8 mouse cellular contexts compared by ENCODE assay signal in genomic region chr5:123133083-123133783, GRCm38 (mm10). TPM values are rescaled to one million over a fixed set of nuclear protein-coding genes. Genes with fewer than 3 reads are reported as not detected.
A peak's percentile ranks its signal among the peaks of the same experiment; 100 is the strongest.
DNase-seq lines count a peak whose midpoint lies in the region; ATAC-seq and TF ChIP-seq lines count a peak whose summit lies in the region.

No protein-coding gene starts in this region.

- peak overlapping the region; percentile 100; the same call in 1 of the 2 replicates for H3K27ac ChIP-seq in intestine, embryonic 14.5 days (ENCODE audit: low read depth)
- H3K27ac ChIP-seq in limb, embryonic 10.5 days: no peak overlapping the region
- peak overlapping the region; percentile 80 for H3K27ac ChIP-seq in midbrain, embryonic 12.5 days (replicated peaks)
- peak overlapping the region; percentile 26; the same call in 1 of the 2 replicates for H3K27ac ChIP-seq in small intestine, adult 2 months (ENCODE audit: insufficient read depth, low read depth, low read length)

- 20% methylated on average over 18 of the region's 18 CpGs for WGBS in intestine, embryonic 14.5 days
- 21% methylated on average over 18 of the region's 18 CpGs for WGBS in limb, embryonic 10.5 days
- WGBS in midbrain, embryonic 12.5 days: 16% methylated on average over 18 of the region's 18 CpGs
- 25% methylated on average over 18 of the region's 18 CpGs for WGBS in small intestine, adult 2 months

- peak; percentile 80 for DNase-seq in adrenal gland, adult 8-10 months
- peak; percentile 85 for DNase-seq in embryo, embryonic 11 days
- DNase-seq in gastrocnemius, postnatal 25 days: peak; percentile 82
- DNase-seq in intestine, embryonic 14.5 days (ENCODE audit: low spot score): peak; percentile 99
- DNase-seq in limb, embryonic 10.5 days (ENCODE audit: low spot score): peak; percentile 91

- peaks cover 4% of the 10 kb centered on the region for H3K36me3 ChIP-seq in intestine, embryonic 14.5 days (ENCODE audit: control insufficient read depth, insufficient read depth, low read length)
- peaks cover 51% of the 10 kb centered on the region for H3K36me3 ChIP-seq in limb, embryonic 10.5 days
- peaks cover 48% of the 10 kb centered on the region for H3K36me3 ChIP-seq in midbrain, embryonic 12.5 days
- peaks cover 9% of the 10 kb centered on the region for H3K36me3 ChIP-seq in small intestine, adult 2 months (ENCODE audit: control insufficient read depth, insufficient read depth, low read length)

- TF ChIP-seq POLR2A in small intestine, adult 2 months (IDR thresholded peaks at IDR 0.05; ENCODE audit: low read depth, low read length): no peak

- H3K27me3 ChIP-seq in intestine, embryonic 14.5 days (replicated peaks; ENCODE audit: control insufficient read depth, insufficient read depth, low read length): no peaks in the 10 kb centered on the region
- peaks cover 4% of the 10 kb centered on the region; the same call in 1 of the 2 replicates for H3K27me3 ChIP-seq in limb, embryonic 10.5 days (ENCODE audit: low read depth, poor library complexity, severe bottlenecking)
- peaks cover 7% of the 10 kb centered on the region; the same call in 1 of the 2 replicates for H3K27me3 ChIP-seq in midbrain, embryonic 12.5 days
- H3K27me3 ChIP-seq in small intestine, adult 2 months (ENCODE audit: control insufficient read depth, insufficient read depth, low read length): no peaks in the 10 kb centered on the region

- H3K9ac ChIP-seq in intestine, embryonic 14.5 days (ENCODE audit: low read length): no peak overlapping the region
- H3K9ac ChIP-seq in midbrain, embryonic 12.5 days (replicated peaks): 0 out of 2 replicates have a peak overlapping the region, but pooled peaks have one; percentile 1

- ATAC-seq in intestine, embryonic 14.5 days (replicated peaks; ENCODE audit: low FRiP score, low TSS enrichment, low read depth): no peak
- ATAC-seq in midbrain, embryonic 12.5 days (ENCODE audit: low FRiP score, low read depth): no peak
- no peak for ATAC-seq in megakaryocyte-erythroid progenitor cell, adult 5-6 weeks (replicated peaks; ENCODE audit: low FRiP score, low TSS enrichment, poor library complexity, severe bottlenecking)

- H3K4me2 ChIP-seq in intestine, embryonic 14.5 days (ENCODE audit: low read length): peak overlapping the region; percentile 69
- peak overlapping the region; percentile 100 for H3K4me2 ChIP-seq in midbrain, embryonic 12.5 days (replicated peaks)

- H3K4me3 ChIP-seq in intestine, embryonic 14.5 days (ENCODE audit: low read depth, low read length): 0 out of 2 replicates have a peak overlapping the region, but pooled peaks have one; percentile 33
- H3K4me3 ChIP-seq in limb, embryonic 10.5 days: peak overlapping the region; percentile 26
- peak overlapping the region; percentile 14 for H3K4me3 ChIP-seq in midbrain, embryonic 12.5 days
- no peak overlapping the region for H3K4me3 ChIP-seq in small intestine, adult 2 months (ENCODE audit: low read depth, low read length)

- peak; percentile 99 for TF ChIP-seq CTCF in small intestine, adult 2 months (IDR thresholded peaks at IDR 0.05; ENCODE audit: extremely low read depth, insufficient read length, insufficient replicate concordance, low read depth, low read length)

- no peaks in the 10 kb centered on the region for H3K9me3 ChIP-seq in intestine, embryonic 14.5 days (ENCODE audit: control insufficient read depth, low read length)
- H3K9me3 ChIP-seq in limb, embryonic 10.5 days (replicated peaks): no peaks in the 10 kb centered on the region
- no peaks in the 10 kb centered on the region for H3K9me3 ChIP-seq in midbrain, embryonic 12.5 days

- peaks cover 60% of the 10 kb centered on the region for H3K4me1 ChIP-seq in intestine, embryonic 14.5 days (replicated peaks; ENCODE audit: control insufficient read depth, insufficient read depth, low read length)
- peaks cover 72% of the 10 kb centered on the region for H3K4me1 ChIP-seq in limb, embryonic 10.5 days
- H3K4me1 ChIP-seq in midbrain, embryonic 12.5 days: peaks cover 68% of the 10 kb centered on the region
- H3K4me1 ChIP-seq in small intestine, adult 2 months (ENCODE audit: control insufficient read depth, insufficient read depth, insufficient read length, low read length): peaks cover 30% of the 10 kb centered on the region

RNA-seq across cellular contexts. Expression of gene Rhof, which starts 0.7 kb away (rescaled TPM):
- 1 to 10 TPM; 1.3 to 4.4 (median 3.3) TPM for total RNA-seq in adrenal gland, adult 8-10 months (2022)
- total RNA-seq in gastrocnemius, postnatal 25 days (2021): under 1 TPM; 0.23 to 0.38 TPM
- 1.5 and 1.9 TPM in 2 replicates for polyA plus RNA-seq in intestine, embryonic 14.5 days (2014; fragmentation: Nextera tagmentation; extraction: Ambion mirVana)
- 1.8 and 2.0 TPM in 2 replicates for polyA plus RNA-seq in limb, embryonic 10.5 days (2016; fragmentation: Nextera tagmentation; extraction: Ambion mirVana)
- 1.9 and 2.4 TPM in 2 replicates for polyA plus RNA-seq in midbrain, embryonic 12.5 days (2016; fragmentation: Nextera tagmentation; extraction: Ambion mirVana)
- 28.0 and 91.6 TPM in 2 replicates for polyA plus RNA-seq in small intestine, adult 2 months (2012; rRNA removed)
- 3.2 TPM in 1 of 2 replicates, not detected in the other for total RNA-seq in megakaryocyte-erythroid progenitor cell, adult 5-6 weeks (2014; fragmentation: Nextera tagmentation)
- total RNA-seq in megakaryocyte-erythroid progenitor cell, adult 5-6 weeks (2017): 0.61 and 1.1 TPM in 2 replicates

RNA-seq across cellular contexts. Expression of gene Setd1b, which starts 8.8 kb away (rescaled TPM):
- 10 to 100 TPM; 24.2 to 40.1 (median 32.6) TPM for total RNA-seq in adrenal gland, adult 8-10 months (2022)
- 1 to 10 TPM; 8.1 to 9.6 TPM for total RNA-seq in gastrocnemius, postnatal 25 days (2021)
- 10.3 and 10.6 TPM in 2 replicates for polyA plus RNA-seq in intestine, embryonic 14.5 days (2014; fragmentation: Nextera tagmentation; extraction: Ambion mirVana)
- polyA plus RNA-seq in limb, embryonic 10.5 days (2016; fragmentation: Nextera tagmentation; extraction: Ambion mirVana): 9.4 and 10.6 TPM in 2 replicates
- polyA plus RNA-seq in midbrain, embryonic 12.5 days (2016; fragmentation: Nextera tagmentation; extraction: Ambion mirVana): 13.1 and 13.2 TPM in 2 replicates
- 10.7 and 18.5 TPM in 2 replicates for polyA plus RNA-seq in small intestine, adult 2 months (2012; rRNA removed)
- total RNA-seq in megakaryocyte-erythroid progenitor cell, adult 5-6 weeks (2014; fragmentation: Nextera tagmentation): 37.1 and 43.9 TPM in 2 replicates
- 2.1 and 3.9 TPM in 2 replicates for total RNA-seq in megakaryocyte-erythroid progenitor cell, adult 5-6 weeks (2017)

RNA-seq across cellular contexts. Expression of gene Psmd9, which starts 36.0 kb away (rescaled TPM):
- total RNA-seq in adrenal gland, adult 8-10 months (2022): 10 to 100 TPM; 23.3 to 33.3 (median 28.0) TPM
- 10 to 100 TPM; 14.2 to 15.2 TPM for total RNA-seq in gastrocnemius, postnatal 25 days (2021)
- polyA plus RNA-seq in intestine, embryonic 14.5 days (2014; fragmentation: Nextera tagmentation; extraction: Ambion mirVana): 58.6 and 68.4 TPM in 2 replicates
- 90.1 and 92.0 TPM in 2 replicates for polyA plus RNA-seq in limb, embryonic 10.5 days (2016; fragmentation: Nextera tagmentation; extraction: Ambion mirVana)
- polyA plus RNA-seq in midbrain, embryonic 12.5 days (2016; fragmentation: Nextera tagmentation; extraction: Ambion mirVana): 64.5 and 75.4 TPM in 2 replicates
- 12.5 and 21.9 TPM in 2 replicates for polyA plus RNA-seq in small intestine, adult 2 months (2012; rRNA removed)
- total RNA-seq in megakaryocyte-erythroid progenitor cell, adult 5-6 weeks (2014; fragmentation: Nextera tagmentation): 89.8 and 96.1 TPM in 2 replicates
- 36.0 and 41.0 TPM in 2 replicates for total RNA-seq in megakaryocyte-erythroid progenitor cell, adult 5-6 weeks (2017)

RNA-seq across cellular contexts. Expression of gene Hpd, which starts 49.3 kb away (rescaled TPM):
- 1 to 10 TPM in 3 of 4 experiments, not detected in 1; 1.2 to 1.5 (median 1.3) TPM for total RNA-seq in adrenal gland, adult 8-10 months (2022)
- total RNA-seq in gastrocnemius, postnatal 25 days (2021): not detected
- 1.3 and 1.9 TPM in 2 replicates for polyA plus RNA-seq in intestine, embryonic 14.5 days (2014; fragmentation: Nextera tagmentation; extraction: Ambion mirVana)
- not detected in 2 replicates for polyA plus RNA-seq in limb, embryonic 10.5 days (2016; fragmentation: Nextera tagmentation; extraction: Ambion mirVana)
- not detected in 2 replicates for polyA plus RNA-seq in midbrain, embryonic 12.5 days (2016; fragmentation: Nextera tagmentation; extraction: Ambion mirVana)
- 5.5 and 19.6 TPM in 2 replicates for polyA plus RNA-seq in small intestine, adult 2 months (2012; rRNA removed)
- not detected in 2 replicates for total RNA-seq in megakaryocyte-erythroid progenitor cell, adult 5-6 weeks (2014; fragmentation: Nextera tagmentation)
- total RNA-seq in megakaryocyte-erythroid progenitor cell, adult 5-6 weeks (2017): not detected in 2 replicates
